Mouse (Mus musculus): ENCODE data around the gene Nrsn2. TPM values are rescaled to one million over a fixed set of nuclear protein-coding genes. Genes with fewer than 3 reads are reported as not detected.

Gene Nrsn2
- polyA plus RNA-seq, 1 experiment from 2014 or later, result 1.5 TPM

Other genes with a start within 250 kb of the Nrsn2 start
- gene Tcf15, start 233.1 kb downstream of the Nrsn2 start, polyA plus RNA-seq (2015; fragmentation: Nextera tagmentation; extraction: Ambion mirVana), result 6.2 and 7.6 TPM in 2 replicates
- 74.6 and 93.0 TPM in 2 replicates for gene Csnk2a1, start 149.8 kb downstream of the Nrsn2 start, polyA plus RNA-seq (2015; fragmentation: Nextera tagmentation; extraction: Ambion mirVana)
- 43.5 and 48.0 TPM in 2 replicates for gene Tbc1d20, start 82.8 kb downstream of the Nrsn2 start, polyA plus RNA-seq (2015; fragmentation: Nextera tagmentation; extraction: Ambion mirVana)
- gene Rbck1, start 44.0 kb downstream of the Nrsn2 start, polyA plus RNA-seq (2015; fragmentation: Nextera tagmentation; extraction: Ambion mirVana), result 86.3 and 91.7 TPM in 2 replicates
- gene Trib3, start 32.6 kb downstream of the Nrsn2 start, polyA plus RNA-seq (2015; fragmentation: Nextera tagmentation; extraction: Ambion mirVana), result 2.9 and 4.5 TPM in 2 replicates
- gene Sox12, start 21.4 kb upstream of the Nrsn2 start, polyA plus RNA-seq (2015; fragmentation: Nextera tagmentation; extraction: Ambion mirVana), result 5.2 and 6.6 TPM in 2 replicates
- gene Zcchc3, start 38.4 kb upstream of the Nrsn2 start, polyA plus RNA-seq (2015; fragmentation: Nextera tagmentation; extraction: Ambion mirVana), result 28.5 and 35.0 TPM in 2 replicates
- gene 6820408C15Rik, start 38.9 kb upstream of the Nrsn2 start, polyA plus RNA-seq (2015; fragmentation: Nextera tagmentation; extraction: Ambion mirVana), result 0.10 TPM in 1 of 2 replicates, not detected in the other
- gene Defb23, start 88.0 kb upstream of the Nrsn2 start, polyA plus RNA-seq (2015; fragmentation: Nextera tagmentation; extraction: Ambion mirVana), result not detected in 2 replicates
- gene Defb20, start 100.4 kb upstream of the Nrsn2 start, polyA plus RNA-seq (2015; fragmentation: Nextera tagmentation; extraction: Ambion mirVana), result not detected in 2 replicates
- gene Defb22, start 113.5 kb upstream of the Nrsn2 start, polyA plus RNA-seq (2015; fragmentation: Nextera tagmentation; extraction: Ambion mirVana), result not detected in 2 replicates
- not detected in 2 replicates for gene Defb26, start 135.1 kb upstream of the Nrsn2 start, polyA plus RNA-seq (2015; fragmentation: Nextera tagmentation; extraction: Ambion mirVana)
- gene Defb28, start 141.6 kb upstream of the Nrsn2 start, polyA plus RNA-seq (2015; fragmentation: Nextera tagmentation; extraction: Ambion mirVana), result not detected in 2 replicates
- gene Defb29, start 163.5 kb upstream of the Nrsn2 start, polyA plus RNA-seq (2015; fragmentation: Nextera tagmentation; extraction: Ambion mirVana), result not detected in 2 replicates
- not detected in 2 replicates for gene Gm17416, start 192.7 kb upstream of the Nrsn2 start, polyA plus RNA-seq (2015; fragmentation: Nextera tagmentation; extraction: Ambion mirVana)
- gene Defb21, start 196.1 kb upstream of the Nrsn2 start, polyA plus RNA-seq (2015; fragmentation: Nextera tagmentation; extraction: Ambion mirVana), result not detected in 2 replicates
- gene Defb19, start 203.7 kb upstream of the Nrsn2 start, polyA plus RNA-seq (2015; fragmentation: Nextera tagmentation; extraction: Ambion mirVana), result not detected in 2 replicates
- not detected in 2 replicates for gene Defb45, start 222.8 kb upstream of the Nrsn2 start, polyA plus RNA-seq (2015; fragmentation: Nextera tagmentation; extraction: Ambion mirVana)
- gene Defb36, start 227.7 kb upstream of the Nrsn2 start, polyA plus RNA-seq (2015; fragmentation: Nextera tagmentation; extraction: Ambion mirVana), result not detected in 2 replicates
- gene Defb25, start 246.4 kb upstream of the Nrsn2 start, polyA plus RNA-seq (2015; fragmentation: Nextera tagmentation; extraction: Ambion mirVana), result 0.92 and 1.1 TPM in 2 replicates